Mouse (Mus musculus) adrenal gland, postnatal 36 days (tissue): ENCODE data around the gene Brsk1. TPM values are rescaled to one million over a fixed set of nuclear protein-coding genes. Genes with fewer than 3 reads are reported as not detected.

ENCODE experiments used
- DNase-seq, 2 experiments: peaks; one replicate each; pipeline ENCODE4 v3.0.0; 2021; ENCODE audit warnings: mixed read lengths in 1 of 2
- total RNA-seq, 2 experiments: library from RNA; stranded (reverse); gene quantifications; 2 replicates each; pipeline ENCODE4 v1.2.3; 2021

The Brsk1 gene
- total RNA-seq, 2 experiments from 2014 or later: 6.6 to 8.0 TPM

DNA sequence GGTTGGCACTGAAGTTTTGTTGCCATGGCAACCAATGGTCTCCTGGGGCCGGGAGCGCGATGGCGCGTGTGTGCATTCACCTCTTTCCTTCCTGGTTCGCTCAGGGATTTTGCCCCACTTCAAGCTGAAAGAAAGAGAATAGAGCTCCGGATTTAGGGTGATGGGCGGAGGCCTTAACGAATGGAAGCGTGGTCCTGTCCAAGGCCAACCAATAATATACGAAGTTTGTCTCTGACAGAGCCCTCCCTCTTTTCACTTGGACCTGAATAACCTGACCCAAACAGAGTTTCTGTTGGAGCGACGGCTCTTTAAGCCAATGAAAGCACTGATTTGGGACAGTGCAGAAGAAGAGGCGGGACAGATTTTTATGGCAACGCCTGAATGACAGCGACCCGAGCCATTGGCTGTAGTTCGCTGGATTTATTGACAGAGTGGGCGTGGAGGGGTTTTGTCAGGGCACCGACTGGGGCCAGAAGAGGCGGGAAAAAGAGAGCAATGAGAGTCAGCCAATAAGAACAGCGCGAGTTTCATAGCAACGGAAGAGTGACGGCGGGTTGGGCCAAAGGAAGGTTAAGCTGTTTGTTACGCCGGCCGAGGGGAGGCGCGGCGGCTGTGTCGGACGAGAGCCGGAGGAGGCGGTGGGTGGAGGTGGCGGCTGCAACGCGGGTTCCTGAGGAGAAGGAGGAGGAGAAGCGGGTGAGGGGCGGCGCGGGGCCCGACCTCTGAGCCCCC, 49.3 kb downstream of the Brsk1 start, which contains the start of gene Kmt5c:
Gene Kmt5c, plus strand, starts transcription at position 572 of the 732 bp plus-strand sequence.
- DNase-seq: peak; percentile 96 to 97

DNA sequence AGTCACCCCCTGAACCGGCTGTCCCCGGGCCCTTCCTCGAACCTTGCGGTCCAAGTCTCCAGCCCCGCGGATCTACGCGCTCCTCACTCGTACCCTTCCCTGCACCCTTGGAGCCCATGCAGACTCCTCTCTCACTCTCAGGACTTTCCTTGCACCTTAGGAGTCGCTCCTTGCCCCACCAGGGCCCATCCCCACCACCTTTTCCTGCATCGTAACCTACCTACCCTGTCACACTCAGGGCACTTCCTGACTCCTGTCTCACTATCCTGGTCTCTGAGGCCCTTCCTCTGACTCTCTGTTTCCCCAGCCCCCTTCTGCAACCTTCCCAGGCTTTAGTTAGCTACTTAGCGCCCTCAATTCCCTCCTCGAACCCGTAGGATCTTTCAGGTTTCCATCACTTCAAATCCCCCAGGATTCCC, 49.9 kb downstream of the Brsk1 start:
- no peak for DNase-seq

DNA sequence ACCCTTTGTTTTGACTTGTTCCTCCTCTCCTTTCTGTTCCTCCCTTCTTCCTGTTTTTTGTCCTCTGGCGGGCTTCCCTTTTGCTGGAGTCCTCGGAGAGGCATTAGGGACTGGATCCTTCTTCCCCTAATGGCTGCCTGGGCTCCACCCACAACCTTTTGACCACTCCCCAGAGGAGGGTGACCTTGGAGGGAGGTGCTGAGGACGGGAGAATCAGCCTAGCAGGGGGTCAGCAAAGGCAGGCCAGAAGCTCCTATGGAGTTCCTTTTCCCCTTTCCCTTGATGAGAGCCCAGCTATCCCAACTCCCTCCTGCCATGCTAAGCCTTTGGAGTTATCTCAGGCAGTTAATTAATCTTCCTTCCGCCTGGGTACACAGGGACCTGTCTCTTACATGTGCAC, 50.7 kb downstream of the Brsk1 start:
- peak; percentile 66 to 74 for DNase-seq

DNA sequence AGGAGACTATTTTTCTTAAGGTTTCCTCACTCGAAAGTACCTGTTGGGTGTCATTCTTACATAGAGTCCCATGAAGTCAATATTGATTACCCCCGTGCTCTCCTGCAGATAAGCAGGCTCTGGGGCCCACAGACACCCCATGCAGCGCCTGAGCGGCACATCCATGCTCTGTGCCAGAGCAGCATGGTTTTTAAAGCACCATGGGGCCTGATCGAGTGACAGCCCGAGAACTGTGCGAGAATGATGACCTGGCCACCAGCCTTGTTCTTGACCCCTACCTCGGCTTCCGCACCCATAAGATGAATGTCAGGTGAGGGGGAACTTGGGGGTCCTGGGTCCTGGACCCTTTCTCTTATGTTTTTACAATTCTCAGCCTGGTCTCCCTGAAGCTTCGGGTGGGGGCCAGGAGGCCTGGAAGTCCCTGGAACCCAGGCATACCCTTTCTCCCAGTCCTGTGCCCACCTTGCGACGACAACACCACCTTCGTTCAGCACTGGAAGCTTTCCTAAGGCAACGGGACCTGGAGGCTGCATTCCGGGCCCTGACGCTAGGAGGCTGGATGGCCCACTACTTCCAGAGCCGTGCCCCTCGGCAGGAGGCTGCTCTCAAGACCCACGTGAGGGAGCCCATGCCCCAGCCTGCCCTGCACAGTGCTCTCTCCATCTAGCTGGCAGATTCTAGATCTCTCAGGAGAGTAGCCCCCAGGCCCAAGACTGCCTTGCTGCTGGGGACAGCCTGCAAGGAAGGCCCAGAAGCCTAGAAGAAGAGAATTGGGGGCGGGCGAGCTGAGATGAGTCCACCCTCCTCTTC, 51.5 kb downstream of the Brsk1 start:
- no peak for DNase-seq

DNA sequence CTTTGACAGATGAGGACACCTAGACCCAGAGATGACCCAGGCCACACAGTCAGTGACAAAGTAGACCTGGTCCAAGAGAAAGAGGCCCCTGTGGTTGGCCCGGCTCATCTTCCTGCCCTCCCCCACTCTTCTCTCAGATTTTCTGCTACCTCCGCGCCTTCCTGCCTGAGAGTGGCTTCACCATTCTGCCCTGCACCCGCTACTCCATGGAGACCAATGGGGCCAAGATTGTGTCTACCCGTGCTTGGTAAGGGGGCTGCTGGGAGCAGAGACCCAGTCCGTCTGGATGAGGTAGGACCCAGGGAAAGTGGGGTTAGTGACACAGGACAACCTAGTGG, 52.0 kb downstream of the Brsk1 start:
- no peak for DNase-seq

DNA sequence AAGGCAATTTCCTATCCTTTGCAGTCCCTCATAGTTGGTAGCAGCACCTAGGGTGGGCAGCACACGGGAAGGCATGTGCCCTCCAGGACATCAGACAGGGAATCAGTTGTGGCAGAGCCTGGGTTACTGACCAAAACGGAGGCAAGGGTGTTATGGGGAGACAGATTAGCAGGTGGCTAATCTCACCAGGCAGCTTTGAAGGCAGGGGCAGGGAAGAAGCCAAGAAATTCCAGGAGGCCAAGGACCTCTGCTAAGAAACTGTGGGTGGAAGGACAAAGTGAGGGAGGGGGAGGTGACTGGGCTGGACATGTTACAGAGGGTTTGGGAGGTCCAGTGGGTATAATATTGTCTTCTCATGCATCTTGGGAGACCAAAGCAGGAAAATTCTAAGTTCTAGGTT, 53.0 kb downstream of the Brsk1 start:
- no peak for DNase-seq

DNA sequence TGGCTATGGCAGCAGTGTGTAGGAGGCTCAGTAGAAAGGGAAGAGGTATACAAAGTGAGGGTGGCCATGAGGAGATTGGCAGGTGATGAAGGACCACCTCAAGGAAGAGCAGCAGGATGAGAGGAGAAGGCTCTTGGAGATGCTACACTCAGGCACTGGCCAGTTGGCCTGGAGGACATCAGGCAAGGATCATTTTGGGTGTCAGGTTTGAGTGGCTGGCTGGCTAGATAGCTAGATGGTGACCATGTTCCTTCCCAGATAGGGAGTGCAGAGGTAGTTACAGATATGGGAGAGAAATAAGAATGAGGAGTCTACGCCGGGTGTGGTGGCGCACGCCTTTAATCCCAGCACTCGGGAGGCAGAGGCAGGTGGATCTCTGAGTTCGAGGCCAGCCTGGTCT, 54.5 kb downstream of the Brsk1 start:
- DNase-seq: no peak

DNA sequence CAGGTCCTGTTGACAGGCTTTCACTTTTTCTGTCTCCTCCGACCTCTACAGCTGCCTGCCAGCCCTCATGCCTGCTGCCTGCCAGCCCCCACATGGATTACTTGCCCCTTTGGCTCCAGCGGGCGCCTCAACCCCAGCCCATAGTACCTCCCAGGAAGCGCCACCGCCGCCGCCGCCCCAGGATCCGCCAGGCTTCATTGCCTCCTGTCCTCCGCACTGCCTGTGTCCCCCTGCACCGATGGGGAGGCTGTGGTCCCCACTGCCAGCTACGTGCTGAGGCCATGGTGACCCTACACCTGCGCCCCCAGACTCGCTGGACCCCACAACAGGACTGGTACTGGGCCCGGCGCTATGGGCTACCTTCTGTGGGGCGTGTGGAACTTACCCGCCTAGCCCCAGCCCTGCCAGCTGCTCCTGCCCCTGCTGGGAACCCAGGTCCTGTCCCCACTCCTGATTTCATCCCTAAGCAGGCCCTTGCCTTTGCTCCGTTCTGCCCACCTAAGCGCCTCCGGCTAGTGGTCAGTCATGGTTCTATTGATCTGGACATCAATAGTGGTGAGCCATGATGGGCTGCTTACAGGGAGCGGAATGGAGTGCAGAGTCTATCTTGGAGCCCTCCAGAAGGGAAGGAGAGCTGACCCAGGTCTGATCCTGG, 56.0 kb downstream of the Brsk1 start:
- DNase-seq: no peak

DNA sequence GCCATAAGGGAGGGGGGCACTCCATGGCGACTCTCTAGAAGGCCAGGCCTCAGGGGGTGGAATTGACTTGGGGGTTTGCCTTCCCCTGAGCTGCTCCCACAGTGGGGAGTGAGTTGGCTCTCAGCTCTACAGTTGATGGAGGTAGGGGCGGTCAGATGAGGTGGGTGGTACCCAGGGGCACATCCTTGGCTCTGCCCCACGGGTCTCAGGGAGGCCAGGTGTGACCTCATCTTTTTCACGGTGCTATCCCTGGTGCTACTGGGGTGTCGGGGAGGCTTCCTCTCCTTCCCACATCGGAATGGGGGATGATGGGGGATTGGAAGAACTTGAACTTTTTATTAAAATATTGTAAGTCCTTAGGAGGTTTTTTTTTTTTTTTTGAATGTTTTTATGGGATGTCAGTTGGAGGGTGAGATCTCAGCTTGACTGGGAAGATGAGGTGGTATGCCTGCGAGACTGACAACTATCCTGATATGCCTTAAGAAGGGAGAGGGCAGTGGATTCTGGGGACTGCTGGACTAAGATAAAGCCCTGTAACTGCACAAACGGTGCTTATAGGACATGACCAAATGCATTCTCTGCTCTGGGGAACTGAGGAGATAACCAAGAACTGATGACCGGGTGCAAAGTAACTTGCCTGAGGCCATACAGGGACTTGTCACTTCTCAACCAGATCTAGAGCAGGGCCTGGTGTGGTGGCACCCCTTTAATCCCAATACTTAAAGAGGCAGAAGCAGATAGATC, 56.9 kb downstream of the Brsk1 start:
- no peak for DNase-seq

DNA sequence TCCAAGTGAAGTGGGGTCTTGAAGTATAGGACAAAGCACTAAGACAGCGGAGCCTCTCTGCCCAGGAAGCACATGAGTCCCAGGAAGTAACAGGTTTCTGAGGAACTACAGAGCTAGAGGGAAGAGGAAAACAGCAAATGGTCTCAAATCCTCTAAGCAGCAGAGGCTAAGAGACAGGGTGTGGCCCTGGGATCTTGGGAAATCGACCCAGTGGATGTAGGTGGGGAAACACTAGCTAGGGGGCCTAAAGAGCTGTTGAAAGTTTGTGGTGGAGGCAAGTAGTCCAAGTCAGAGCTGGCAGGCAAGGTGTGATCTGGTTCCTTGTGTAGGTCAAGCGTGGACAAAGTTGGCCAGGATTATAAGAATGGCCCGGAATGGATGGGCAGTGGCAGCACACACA, 57.9 kb downstream of the Brsk1 start:
- no peak for DNase-seq

DNA sequence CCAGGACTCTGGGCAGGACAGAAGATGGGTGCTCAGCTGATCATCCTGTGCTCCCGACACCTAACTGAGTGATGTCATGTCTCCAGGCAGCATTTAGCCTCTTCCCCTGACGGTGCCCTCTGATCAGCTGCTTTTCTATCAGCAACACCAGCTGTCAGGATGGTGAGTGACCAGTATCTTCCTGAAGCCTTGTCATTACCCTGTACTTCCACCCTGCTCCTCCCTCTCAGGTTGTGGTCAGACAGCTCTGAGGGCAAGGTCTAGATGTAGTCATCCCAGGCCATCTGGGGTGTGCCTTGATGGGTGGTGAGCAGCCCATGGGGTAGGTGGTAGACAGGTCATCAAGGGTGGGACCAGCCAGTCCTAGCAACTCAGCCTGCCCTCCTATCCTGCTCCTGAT, 58.8 kb downstream of the Brsk1 start:
- no peak for DNase-seq

DNA sequence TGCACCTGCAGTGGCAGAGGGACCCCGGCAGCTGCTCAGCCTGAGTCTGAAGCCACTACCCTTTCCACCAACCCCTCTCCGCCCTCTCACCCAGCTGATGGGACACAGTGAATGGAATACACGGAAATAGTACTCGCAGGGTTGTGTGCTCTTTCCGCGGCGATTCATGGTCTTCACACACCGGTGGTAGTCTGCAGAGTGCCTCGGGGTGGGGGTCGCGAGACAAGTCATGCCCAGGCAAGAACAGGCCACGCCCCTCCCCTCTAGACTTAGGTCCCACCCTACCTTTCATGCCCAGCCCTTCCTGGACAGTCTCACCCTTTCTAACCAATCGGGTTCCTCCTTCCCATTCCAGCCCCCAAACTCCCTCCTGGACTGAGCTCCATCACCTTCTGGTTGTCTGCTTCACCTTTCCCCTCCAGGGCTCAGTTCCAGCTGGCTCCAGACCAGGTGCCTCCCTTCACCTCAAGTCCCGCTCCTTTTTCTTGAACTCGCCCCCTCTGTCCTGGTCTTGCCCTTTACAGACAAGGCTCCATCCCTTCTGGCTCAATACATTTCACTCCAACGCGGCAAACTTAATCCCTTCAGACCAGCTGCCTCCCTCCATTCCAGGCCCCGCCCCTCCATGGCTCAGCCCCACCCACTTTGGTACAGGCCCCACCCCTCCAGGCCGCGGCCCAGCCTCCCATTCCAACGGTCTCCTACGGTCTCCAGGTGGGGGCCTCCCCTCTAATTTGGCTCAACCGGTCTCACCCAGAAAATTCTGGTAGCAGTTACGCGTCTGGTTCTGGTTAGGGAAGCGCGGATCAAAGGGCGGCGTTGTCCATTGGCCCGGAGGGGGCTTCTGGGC, 61.8 kb downstream of the Brsk1 start:
- DNase-seq: peak; percentile 41 to 58

DNA sequence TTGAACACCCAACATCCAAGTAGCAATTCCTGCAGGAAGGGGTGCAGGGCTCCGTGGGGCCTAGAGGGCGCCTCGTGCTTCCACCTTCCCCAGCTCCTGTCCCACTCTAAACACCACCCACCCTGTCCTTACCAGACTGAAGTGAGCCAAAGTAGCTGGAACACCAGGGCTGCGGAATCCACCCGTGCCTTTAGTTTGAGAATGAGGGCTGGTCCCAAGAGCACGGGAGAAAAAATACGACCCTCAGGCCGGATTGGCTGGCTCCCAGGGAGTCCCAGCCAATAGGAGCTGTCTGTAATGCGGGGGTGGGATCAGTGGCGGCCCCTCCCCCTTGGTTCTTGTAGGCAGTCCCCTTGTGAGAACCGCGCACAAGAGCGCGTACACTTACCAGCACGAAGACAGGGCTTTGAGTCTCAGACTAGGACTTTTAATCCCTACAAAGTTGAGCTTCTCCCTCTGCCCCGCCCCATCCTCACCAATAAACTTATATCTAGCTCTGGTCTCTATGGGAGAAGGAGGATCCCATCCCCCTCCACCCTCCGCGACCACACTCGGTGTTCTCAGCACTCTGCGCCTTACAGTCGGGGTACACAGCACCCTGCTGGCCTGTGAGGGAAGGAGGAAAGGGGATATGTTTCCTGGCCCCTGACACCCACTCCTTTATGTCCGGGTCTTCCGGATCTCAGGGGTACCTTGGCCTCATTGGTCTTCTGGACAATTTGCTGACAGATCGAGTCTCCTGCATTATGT, 62.6 kb downstream of the Brsk1 start, which contains the start of gene Cox6b2:
Gene Cox6b2, minus strand, starts transcription at position 274 of the 750 bp plus-strand sequence.
- DNase-seq: peak; percentile 72 to 80

DNA sequence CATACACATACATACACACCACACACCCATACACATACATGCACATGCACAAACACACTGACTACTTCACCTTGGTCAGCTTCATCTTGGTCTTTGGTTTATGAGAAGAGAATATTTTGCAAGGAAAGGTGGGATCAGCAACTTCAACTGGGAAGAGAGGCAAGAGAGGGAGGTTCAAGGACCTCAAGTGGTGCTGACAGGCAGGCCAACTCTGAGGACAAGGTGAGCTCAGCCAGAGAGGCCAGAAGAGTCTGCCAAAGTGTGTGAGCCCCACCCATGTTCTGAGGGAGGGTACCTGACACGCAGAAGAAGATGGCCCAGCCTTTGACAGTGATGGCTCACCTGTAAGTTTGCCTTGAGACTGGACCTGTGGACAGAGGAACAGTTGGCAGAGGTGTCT, 69.3 kb downstream of the Brsk1 start:
- DNase-seq: no peak

DNA sequence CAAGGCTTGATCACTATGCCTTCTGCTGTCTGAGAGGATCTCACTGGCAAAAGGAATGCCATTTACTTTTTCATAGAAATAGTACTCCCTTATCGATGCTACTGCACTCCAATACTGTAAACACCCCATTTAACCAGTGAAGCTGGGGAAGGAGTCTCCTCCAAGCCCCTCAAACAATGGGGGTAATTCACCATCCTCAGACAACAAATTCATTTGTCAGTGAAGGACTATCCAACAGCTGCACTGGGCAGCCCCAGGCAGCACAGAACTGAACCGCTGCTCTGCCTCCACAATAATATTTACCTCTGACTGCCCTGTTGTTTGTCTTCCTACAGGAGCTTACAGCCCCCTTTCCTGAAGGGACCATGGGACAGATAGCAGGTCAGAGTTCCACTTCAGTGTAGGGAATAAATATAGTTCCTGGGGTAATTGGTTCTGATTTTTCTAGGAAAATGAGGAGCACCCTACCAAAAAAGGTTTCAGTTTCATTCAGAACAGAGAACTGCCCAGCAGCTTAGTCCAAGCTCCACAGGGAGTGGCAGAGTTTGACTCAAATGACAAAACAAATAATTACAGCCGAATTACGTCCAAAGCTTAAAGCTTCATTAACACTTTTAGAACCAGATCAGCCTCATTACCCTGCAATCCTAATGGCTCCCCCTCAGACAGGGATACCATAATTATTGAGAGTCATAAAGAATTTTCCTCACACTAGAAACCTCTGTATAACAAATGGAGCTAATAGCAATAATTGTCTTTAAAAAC, 74.7 kb downstream of the Brsk1 start:
- DNase-seq: no peak
